Mouse (Mus musculus): ENCODE data around the gene Hoxb4. TPM values are rescaled to one million over a fixed set of nuclear protein-coding genes. Genes with fewer than 3 reads are reported as not detected.

The Hoxb4 gene
- polyA plus RNA-seq, 1 experiment from 2014 or later = 7.5 TPM

DNA sequence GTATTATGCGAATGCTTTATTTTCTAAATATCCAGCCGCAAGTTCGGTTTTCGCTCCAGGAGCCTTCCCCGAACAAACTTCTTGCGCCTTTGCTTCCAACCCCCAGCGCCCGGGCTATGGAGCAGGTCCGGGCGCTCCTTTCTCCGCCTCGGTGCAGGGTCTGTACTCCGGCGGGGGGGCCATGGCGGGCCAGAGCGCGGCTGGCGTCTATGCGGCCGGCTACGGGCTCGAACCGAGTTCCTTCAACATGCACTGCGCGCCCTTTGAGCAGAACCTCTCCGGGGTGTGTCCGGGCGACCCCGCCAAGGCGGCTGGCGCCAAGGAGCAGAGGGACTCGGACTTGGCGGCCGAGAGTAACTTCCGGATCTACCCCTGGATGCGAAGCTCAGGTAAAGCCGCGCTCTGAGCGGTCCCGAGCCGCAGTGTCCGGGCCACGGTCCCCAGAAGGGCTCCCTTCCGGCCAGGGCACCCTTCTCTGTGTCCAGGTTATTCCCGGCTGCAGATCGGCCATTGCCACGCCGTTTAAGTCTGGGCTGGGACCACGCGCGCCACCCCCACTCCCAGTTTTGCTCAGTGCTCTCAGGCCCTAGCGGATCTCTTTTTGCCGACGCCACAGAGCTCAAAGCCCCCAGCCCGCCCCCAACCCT is 31.2 kb upstream of the Hoxb4 start:
- peaks cover 43% of the 10 kb centered on the region for H3K4me1 ChIP-seq (replicated peaks)
- peak overlapping the region; percentile 100 for H3K9ac ChIP-seq
- under 1% methylated on average over 55 of the region's 55 CpGs for WGBS
- no peaks in the 10 kb centered on the region for H3K9me3 ChIP-seq
- peaks cover 7% of the 10 kb centered on the region; the same call in 1 of the 2 replicates for H3K36me3 ChIP-seq
- peak overlapping the region; percentile 100 for H3K27ac ChIP-seq (replicated peaks)
- H3K4me3 ChIP-seq = peak overlapping the region; percentile 99
- peak overlapping the region; percentile 96 for H3K4me2 ChIP-seq
- ATAC-seq (ENCODE audit: low read depth) = peak; percentile 5; the same call in 1 of the 2 replicates
- no peaks in the 10 kb centered on the region for H3K27me3 ChIP-seq

DNA sequence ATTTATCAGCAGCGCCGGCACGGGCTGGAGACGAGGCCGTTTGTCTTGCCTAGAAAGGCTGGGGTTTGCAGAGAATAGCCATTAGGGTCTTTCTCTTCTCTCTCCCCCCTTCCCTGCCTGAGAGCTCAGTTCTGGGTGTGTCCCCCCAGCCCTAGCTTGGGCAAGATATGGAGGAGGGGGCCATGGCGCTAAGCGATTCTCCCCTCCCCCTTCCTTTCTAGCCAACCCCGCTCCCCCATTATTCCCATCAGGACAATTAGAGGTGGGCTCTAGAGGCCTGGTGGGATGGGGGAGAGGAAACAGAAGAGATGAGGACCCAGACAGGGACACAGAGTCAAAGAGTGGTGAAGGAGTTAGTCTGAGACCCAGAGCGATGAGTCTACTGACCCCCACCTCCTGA is 30.7 kb upstream of the Hoxb4 start:
- Histone ChIP-seq H3K27ac (replicated peaks) (peak overlapping the region; percentile 100), H3K9me3 (no peaks in the 10 kb centered on the region), H3K4me2 (peak overlapping the region; percentile 96), H3K27me3 (no peaks in the 10 kb centered on the region), H3K36me3 (peaks cover 7% of the 10 kb centered on the region; the same call in 1 of the 2 replicates), H3K4me3 (peak overlapping the region; percentile 99), H3K9ac (peak overlapping the region; percentile 100), H3K4me1 (replicated peaks) (peaks cover 44% of the 10 kb centered on the region)
- 1% methylated on average over 9 of the region's 9 CpGs for WGBS
- ATAC-seq (ENCODE audit: low read depth) = peak; percentile 38; the same call in 1 of the 2 replicates

DNA sequence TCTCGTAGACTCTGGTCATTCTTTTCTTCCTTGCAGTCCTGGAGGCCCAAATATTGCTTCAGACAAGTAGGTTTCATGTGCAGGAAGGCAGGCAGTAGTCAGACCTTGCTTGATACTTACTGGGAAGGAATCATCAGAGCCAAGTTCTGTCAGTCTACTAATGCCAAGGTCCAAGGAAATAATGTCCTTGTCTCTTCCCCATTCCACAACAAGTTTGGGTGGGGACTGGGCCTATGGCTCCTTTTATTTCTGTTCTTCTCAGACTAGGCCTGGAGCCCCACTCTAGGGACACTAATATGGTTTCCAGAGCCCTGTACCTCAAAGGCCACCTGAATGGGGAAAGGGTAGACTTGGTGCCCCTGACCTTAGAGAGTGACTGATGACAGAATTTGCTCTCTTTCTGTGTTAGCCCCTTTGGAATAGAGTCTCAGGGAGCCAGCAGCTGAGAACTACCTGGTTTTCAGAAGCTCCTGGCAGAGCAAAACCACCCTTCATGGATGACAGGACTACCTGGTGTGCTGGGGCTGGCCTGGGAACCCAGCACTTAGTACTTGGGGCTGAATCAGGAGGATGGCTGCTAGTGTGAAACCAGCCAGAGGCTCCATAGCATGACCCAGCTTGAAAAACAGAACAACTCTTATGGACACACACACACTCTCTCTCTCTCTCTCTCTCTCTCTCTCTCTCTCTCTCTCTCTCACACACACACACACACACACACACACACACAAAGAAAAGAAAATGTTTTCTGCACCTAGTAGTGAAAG is 29.4 kb upstream of the Hoxb4 start:
- peaks cover 44% of the 10 kb centered on the region for H3K4me1 ChIP-seq (replicated peaks)
- H3K27ac ChIP-seq (replicated peaks) = peak overlapping the region; percentile 100
- peaks cover 7% of the 10 kb centered on the region; the same call in 1 of the 2 replicates for H3K36me3 ChIP-seq
- H3K4me2 ChIP-seq = peak overlapping the region; percentile 96
- H3K9me3 ChIP-seq = no peaks in the 10 kb centered on the region
- peak overlapping the region; percentile 100 for H3K9ac ChIP-seq
- H3K4me3 ChIP-seq = peak overlapping the region; percentile 99
- ATAC-seq (ENCODE audit: low read depth) = no peak
- no peaks in the 10 kb centered on the region for H3K27me3 ChIP-seq
- whole genome bisulfite sequencing = 14% methylated on average over 1 of the region's 1 CpGs

DNA sequence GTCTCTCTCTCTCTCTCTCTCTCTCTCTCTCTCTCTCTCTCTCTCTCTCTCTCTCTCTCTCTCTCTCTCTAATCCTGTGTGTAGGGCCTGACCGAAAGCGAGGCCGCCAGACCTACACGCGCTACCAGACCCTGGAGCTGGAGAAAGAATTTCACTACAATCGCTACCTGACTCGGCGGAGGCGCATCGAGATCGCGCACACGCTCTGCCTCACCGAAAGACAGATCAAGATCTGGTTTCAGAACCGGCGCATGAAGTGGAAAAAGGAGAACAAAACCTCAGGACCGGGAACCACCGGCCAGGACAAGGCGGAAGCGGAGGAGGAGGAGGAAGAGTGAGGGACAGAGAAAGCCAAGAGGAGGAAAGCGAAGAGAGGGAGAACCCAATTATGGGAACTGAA is 28.8 kb upstream of the Hoxb4 start:
- Histone ChIP-seq H3K9me3 (no peaks in the 10 kb centered on the region), H3K4me2 (peak overlapping the region; percentile 96), H3K27ac (replicated peaks) (peak overlapping the region; percentile 100), H3K36me3 (peaks cover 4% of the 10 kb centered on the region; the same call in 1 of the 2 replicates), H3K4me3 (peak overlapping the region; percentile 99), H3K9ac (peak overlapping the region; percentile 100), H3K4me1 (replicated peaks) (peaks cover 44% of the 10 kb centered on the region), H3K27me3 (no peaks in the 10 kb centered on the region)
- WGBS = 5% methylated on average over 21 of the region's 21 CpGs
- ATAC-seq (ENCODE audit: low read depth) = no peak

DNA sequence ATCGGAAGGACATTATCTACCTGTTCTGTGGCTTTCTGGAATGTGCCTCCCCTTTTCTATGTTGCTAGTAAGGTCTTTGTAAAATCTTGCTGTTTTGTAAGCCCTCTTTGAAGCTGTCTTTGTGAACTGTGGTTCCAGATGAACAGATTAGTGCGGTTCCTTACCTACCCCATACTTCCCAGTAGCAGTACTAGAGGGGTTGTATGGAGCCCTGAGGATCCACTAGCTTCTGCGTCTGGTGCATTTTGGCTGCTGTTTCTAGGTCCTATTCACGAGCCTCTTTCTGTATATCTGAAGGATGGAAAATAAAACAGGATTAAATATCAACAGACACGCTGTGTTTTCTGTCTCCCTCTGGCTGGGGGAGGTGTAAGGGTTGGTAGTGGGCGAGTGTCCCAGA is 28.2 kb upstream of the Hoxb4 start:
- ATAC-seq (ENCODE audit: low read depth) = no peak
- Histone ChIP-seq H3K27ac (replicated peaks) (peak overlapping the region; percentile 100), H3K36me3 (no peaks in the 10 kb centered on the region), H3K4me1 (replicated peaks) (peaks cover 44% of the 10 kb centered on the region), H3K9ac (peak overlapping the region; percentile 100), H3K4me2 (peak overlapping the region; percentile 96), H3K4me3 (peak overlapping the region; percentile 99), H3K9me3 (no peaks in the 10 kb centered on the region), H3K27me3 (no peaks in the 10 kb centered on the region)
- WGBS = 14% methylated on average over 6 of the region's 6 CpGs

GRCm38 (mm10) chr11:96290705-96291355 is 27.2 kb upstream of the Hoxb4 start:
- Histone ChIP-seq H3K4me3 (peak overlapping the region; percentile 99), H3K27me3 (no peaks in the 10 kb centered on the region)

DNA sequence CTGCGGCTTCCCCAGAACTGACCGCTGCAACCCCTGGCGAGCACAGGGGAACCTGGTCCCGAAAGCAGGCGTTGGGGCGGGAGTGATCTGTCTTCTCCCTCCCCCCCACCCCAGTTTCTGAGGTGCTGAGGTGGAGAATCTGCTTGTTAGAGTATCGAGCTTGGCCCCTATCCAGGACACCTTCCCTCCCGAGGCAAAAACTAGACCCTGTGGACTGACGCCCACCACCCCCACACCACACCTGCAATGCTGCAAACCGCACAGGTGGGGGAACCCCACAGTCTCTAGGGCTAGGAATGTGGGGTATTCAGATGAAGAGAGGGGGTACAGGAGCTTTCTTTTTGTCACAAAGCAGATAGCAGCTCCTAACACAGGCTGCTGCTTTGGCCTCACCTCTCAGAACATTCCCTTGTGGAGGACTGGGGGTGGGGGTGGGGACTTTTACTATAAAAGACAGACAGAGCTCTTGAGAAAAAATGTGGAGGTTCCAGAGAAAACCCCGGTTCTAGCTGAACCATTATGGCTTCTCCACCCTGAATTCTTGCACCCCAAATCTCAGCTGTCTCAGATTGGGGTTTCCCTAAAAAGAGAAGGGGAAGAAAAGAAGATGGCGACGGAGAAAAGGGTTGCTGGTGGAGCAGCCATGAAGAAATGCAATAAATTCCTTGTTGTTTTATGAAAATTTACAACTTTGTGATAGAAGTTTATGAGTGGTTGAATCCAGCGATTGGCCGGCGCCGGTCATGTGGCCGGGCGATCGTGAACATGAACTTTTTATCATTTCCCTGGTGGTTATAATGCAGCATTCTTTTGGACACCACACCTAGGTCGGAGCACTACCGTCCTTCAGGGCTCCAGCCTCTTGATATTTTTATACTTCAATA is 26.1 kb upstream of the Hoxb4 start, which contains the start of gene Hoxb6:
Gene Hoxb6, plus strand, starts transcription at position 796 of the 884 bp plus-strand sequence.
- ATAC-seq (ENCODE audit: low read depth) = peak; percentile 60
- H3K9ac ChIP-seq = peak within 1 kb of the TSS; percentile 100
- peaks cover 59% of the 10 kb centered on the region for H3K4me1 ChIP-seq (replicated peaks)

More at GRCm38 (mm10) chr11:96290705-96291355, 27.2 kb upstream of the Hoxb4 start:
- H3K4me2 ChIP-seq = peak overlapping the region; percentile 96
- peak overlapping the region; percentile 100 for H3K9ac ChIP-seq
- H3K36me3 ChIP-seq = no peaks in the 10 kb centered on the region
- H3K9me3 ChIP-seq = no peaks in the 10 kb centered on the region
- no peak for ATAC-seq (ENCODE audit: low read depth)
- H3K27ac ChIP-seq (replicated peaks) = peak overlapping the region; percentile 100
- 10% methylated on average over 17 of the region's 17 CpGs for WGBS
- H3K4me1 ChIP-seq (replicated peaks) = peaks cover 48% of the 10 kb centered on the region

GRCm38 (mm10) chr11:96292565-96293301 is 25.3 kb upstream of the Hoxb4 start:
- Histone ChIP-seq H3K9ac (peak overlapping the region; percentile 100), H3K27me3 (no peaks in the 10 kb centered on the region), H3K4me2 (peak overlapping the region; percentile 96), H3K4me3 (peak overlapping the region; percentile 99), H3K9me3 (no peaks in the 10 kb centered on the region), H3K4me1 (replicated peaks) (peaks cover 64% of the 10 kb centered on the region), H3K27ac (replicated peaks) (peak overlapping the region; percentile 100), H3K36me3 (no peaks in the 10 kb centered on the region)
- WGBS = 2% methylated on average over 12 of the region's 12 CpGs
- ATAC-seq (ENCODE audit: low read depth) = no peak

More for the DNA sequence above, 26.1 kb upstream of the Hoxb4 start, which contains the start of gene Hoxb6:
- Histone ChIP-seq H3K9me3 (no peaks in the 10 kb centered on the region), H3K4me2 (peak within 1 kb of the TSS; percentile 96), H3K27ac (replicated peaks) (peak within 1 kb of the TSS; percentile 100), H3K27me3 (no peaks in the 10 kb centered on the region), H3K36me3 (no peaks in the 10 kb centered on the region), H3K4me3 (peak within 1 kb of the TSS; percentile 99)
- WGBS = 3% methylated on average over 22 of the region's 22 CpGs

- Histone ChIP-seq H3K27ac (replicated peaks) (peak overlapping the region; percentile 100), H3K4me2 (peak overlapping the region; percentile 96), H3K9ac (peak overlapping the region; percentile 100), H3K4me3 (peak overlapping the region; percentile 99), H3K27me3 (no peaks in the 10 kb centered on the region), H3K9me3 (no peaks in the 10 kb centered on the region), H3K4me1 (replicated peaks) (peaks cover 64% of the 10 kb centered on the region), H3K36me3 (no peaks in the 10 kb centered on the region)
- WGBS = under 1% methylated on average over 22 of the region's 22 CpGs
- ATAC-seq (ENCODE audit: low read depth) = no peak
Measured at GRCm38 (mm10) chr11:96293302-96293921, 24.7 kb upstream of the Hoxb4 start.

- Histone ChIP-seq H3K27ac (replicated peaks) (peak overlapping the region; percentile 100), H3K27me3 (no peaks in the 10 kb centered on the region), H3K9ac (peak overlapping the region; percentile 100), H3K4me1 (replicated peaks) (peaks cover 55% of the 10 kb centered on the region), H3K36me3 (no peaks in the 10 kb centered on the region), H3K4me3 (peak overlapping the region; percentile 99), H3K9me3 (no peaks in the 10 kb centered on the region), H3K4me2 (peak overlapping the region; percentile 96)
- WGBS = under 1% methylated on average over 32 of the region's 32 CpGs
- ATAC-seq (ENCODE audit: low read depth) = peak; percentile 24; the same call in 1 of the 2 replicates
Measured at GRCm38 (mm10) chr11:96294245-96295091, 23.6 kb upstream of the Hoxb4 start.

All from neural tube, embryonic 13.5 days (tissue).